In genomic region chr19:33137316-33137715, GRCm38 (mm10) we compare ENCODE assay signal across 18 mouse cellular contexts.
"Had no signal": no experiment of that assay in that cellular context is flagged by ENCODE, and none has a peak within 500 bp of the region (broad histone marks: within the 10 kb centered on the region; RNA-seq: fewer than 3 reads in every experiment).

No protein-coding gene starts in this region.

- H3K27me3 ChIP-seq: midbrain, embryonic 12.5 days; neural tube, embryonic 13.5 days; neural tube, embryonic 15.5 days had no signal

- H3K4me1 ChIP-seq: midbrain, embryonic 10.5 days; midbrain, embryonic 12.5 days; neural tube, embryonic 13.5 days; neural tube, embryonic 15.5 days had no signal

- H3K9ac ChIP-seq: lung, embryonic 14.5 days; midbrain, embryonic 12.5 days; neural tube, embryonic 13.5 days; neural tube, embryonic 15.5 days had no signal

- H3K36me3 ChIP-seq: midbrain, embryonic 10.5 days; midbrain, embryonic 12.5 days; neural tube, embryonic 13.5 days; neural tube, embryonic 15.5 days had no signal

- H3K27ac ChIP-seq: midbrain, embryonic 10.5 days; midbrain, embryonic 12.5 days; neural tube, embryonic 13.5 days; neural tube, embryonic 15.5 days had no signal

- ATAC-seq: midbrain, embryonic 16.5 days had no signal

- DNase-seq: lung, embryonic 14.5 days; lung, postnatal 10 days; lung, postnatal 4 days; midbrain, embryonic 14.5 days; retina, postnatal 1 day; right cerebral cortex, adult 18-20 months; right cerebral cortex, postnatal 25 days; right cerebral cortex, postnatal 4 days; spleen, adult 18-20 months; thymus, adult 18-20 months; thymus, postnatal 14 days; thymus, postnatal 36 days had no signal

- H3K9me3 ChIP-seq: midbrain, embryonic 10.5 days; midbrain, embryonic 12.5 days; neural tube, embryonic 13.5 days; neural tube, embryonic 15.5 days had no signal

- H3K4me3 ChIP-seq: midbrain, embryonic 10.5 days; midbrain, embryonic 12.5 days; myocyte; neural tube, embryonic 13.5 days; neural tube, embryonic 15.5 days had no signal

- H3K4me2 ChIP-seq: lung, embryonic 14.5 days; midbrain, embryonic 12.5 days; neural tube, embryonic 13.5 days; neural tube, embryonic 15.5 days had no signal
